Mouse (Mus musculus): Measurements from ENCODE around the gene Zfp846. TPM values are rescaled to one million over a fixed set of nuclear protein-coding genes. Genes with fewer than 3 reads are reported as not detected.
"Not testable (repeated sequence)": the region's sequence is repeated elsewhere in the genome, so short reads cannot be mapped to it uniquely, and the experiment has no call there.

Gene Zfp846
- 10.2 and 11.6 TPM in 2 replicates for polyA plus RNA-seq (2016; fragmentation: Nextera tagmentation; extraction: Ambion mirVana)

DNA sequence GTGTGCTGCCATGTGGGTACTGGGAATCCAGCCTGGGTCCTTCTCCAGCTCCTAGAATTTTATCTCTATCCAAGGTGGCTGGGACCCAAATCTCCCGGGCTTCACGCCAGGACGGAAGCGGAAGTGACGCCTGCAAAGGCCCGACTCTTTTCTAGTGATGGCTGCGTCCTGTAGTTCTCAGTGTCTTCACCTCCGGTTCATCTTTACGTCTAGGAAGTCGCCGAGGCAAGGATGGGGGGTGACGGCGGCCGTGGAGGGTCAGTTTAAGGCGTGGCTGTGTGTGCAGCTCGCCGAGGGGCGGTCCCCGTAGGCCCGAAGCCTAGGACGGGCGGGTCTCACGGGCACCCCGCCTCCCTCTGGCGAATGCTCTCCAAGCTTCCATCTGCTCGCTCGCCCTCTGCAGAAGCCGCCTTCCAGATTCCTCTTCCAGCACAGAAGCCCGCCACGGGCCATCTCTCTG lies at the start of gene Zfp846:
Gene Zfp846, plus strand, starts transcription at position 117 of the 460 bp plus-strand sequence.
- Histone ChIP-seq H3K4me1 (no peaks in the 10 kb centered on the region), H3K27me3 (ENCODE audit: insufficient read depth, poor library complexity, severe bottlenecking) (peaks cover 16% of the 10 kb centered on the region), H3K4me3 (peak within 1 kb of the TSS; percentile 70), H3K27ac (peak within 1 kb of the TSS; percentile 89), H3K36me3 (peaks cover 17% of the 10 kb centered on the region; the same call in 1 of the 2 replicates), H3K9me3 (no peaks in the 10 kb centered on the region)
- DNase-seq (ENCODE audit: low spot score): peak; percentile 99
- under 1% methylated on average over 30 of the region's 30 CpGs for WGBS

DNA sequence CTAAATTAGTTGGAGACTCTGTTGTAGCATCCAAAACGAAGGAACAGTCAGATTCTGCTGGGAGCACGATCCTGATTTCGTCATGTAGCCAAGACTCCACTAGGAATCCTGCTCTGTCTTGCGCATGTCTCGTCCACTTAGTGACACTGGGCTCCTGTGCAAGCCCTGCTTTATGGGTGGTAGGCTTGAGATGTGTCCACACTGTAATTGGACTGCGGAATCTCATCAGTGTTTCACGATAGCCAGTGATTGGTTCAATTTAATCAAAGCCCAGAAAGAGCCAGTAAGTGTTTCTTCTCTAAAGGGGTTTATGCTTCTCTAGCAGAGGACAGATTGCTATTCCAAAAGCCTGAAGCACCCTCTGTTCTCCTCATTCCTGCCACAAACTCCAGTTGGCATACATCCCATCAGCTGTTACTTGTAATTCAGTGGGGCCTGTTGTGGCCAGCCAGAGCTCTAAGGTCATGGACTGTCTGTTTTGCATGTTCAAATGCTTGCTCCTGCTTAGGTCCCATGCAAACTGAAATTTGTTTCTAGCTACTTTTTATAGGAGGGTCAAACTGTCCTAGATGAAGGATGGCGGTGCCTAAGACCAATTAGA lies 46.7 kb upstream of the Zfp846 start:
- 76% methylated on average over 8 of the region's 8 CpGs for WGBS

DNA sequence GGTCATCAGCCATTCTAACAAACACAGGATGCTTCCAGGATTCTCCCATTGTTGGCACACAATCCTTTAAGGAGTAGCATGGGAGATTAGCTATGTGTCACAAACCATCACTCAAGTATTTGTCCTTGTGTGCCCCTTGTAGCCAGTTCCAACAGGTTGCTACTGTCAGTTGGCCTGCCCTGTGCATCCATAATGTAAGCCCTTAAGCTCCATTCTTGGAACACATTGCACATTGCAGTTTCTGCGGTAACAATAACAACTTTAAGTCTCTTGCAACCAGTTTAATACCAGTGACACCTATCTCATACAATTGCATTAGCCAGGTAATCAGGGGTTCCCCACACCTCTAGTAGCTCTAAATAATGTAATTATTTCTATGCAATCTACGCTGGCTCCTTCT lies 44.5 kb upstream of the Zfp846 start:
- Histone ChIP-seq H3K27ac (no peak overlapping the region), H3K36me3 (no peaks in the 10 kb centered on the region), H3K4me1 (no peaks in the 10 kb centered on the region), H3K27me3 (ENCODE audit: insufficient read depth, poor library complexity, severe bottlenecking) (no peaks in the 10 kb centered on the region; the same call in 1 of the 2 replicates), H3K4me3 (no peak overlapping the region), H3K9me3 (no peaks in the 10 kb centered on the region)
- WGBS: 93% methylated on average over 2 of the region's 2 CpGs
- DNase-seq (ENCODE audit: low spot score): no peak

More for the DNA sequence above, 46.7 kb upstream of the Zfp846 start:
- no peaks in the 10 kb centered on the region for H3K36me3 ChIP-seq
- no peaks in the 10 kb centered on the region for H3K9me3 ChIP-seq
- H3K27ac ChIP-seq: no peak overlapping the region
- no peaks in the 10 kb centered on the region; the same call in 1 of the 2 replicates for H3K27me3 ChIP-seq (ENCODE audit: insufficient read depth, poor library complexity, severe bottlenecking)
- DNase-seq (ENCODE audit: low spot score): no peak
- H3K4me3 ChIP-seq: no peak overlapping the region
- no peaks in the 10 kb centered on the region for H3K4me1 ChIP-seq

DNA sequence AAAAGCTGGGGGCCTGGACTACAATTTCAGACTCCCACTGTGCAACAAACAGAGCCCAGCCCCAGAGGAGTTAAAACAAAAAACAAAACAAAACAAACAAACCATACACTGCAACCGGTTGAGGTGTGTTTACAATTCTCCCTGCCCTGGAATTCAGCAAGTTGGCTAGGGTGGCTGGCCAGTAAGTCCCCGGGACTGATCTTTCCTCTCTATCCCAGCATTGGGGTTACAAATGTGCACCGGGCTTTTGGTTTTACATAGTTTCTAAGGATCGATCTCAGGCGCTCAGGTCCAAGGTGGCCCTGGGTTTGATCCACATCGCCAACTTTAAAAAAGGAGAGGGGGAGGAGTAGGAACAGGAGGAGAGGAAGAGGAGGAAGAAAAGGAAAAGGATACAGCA lies 37.6 kb upstream of the Zfp846 start:
- peak overlapping the region; percentile 65 for H3K4me3 ChIP-seq
- H3K27ac ChIP-seq: peak overlapping the region; percentile 94; the same call in 1 of the 2 replicates
- H3K4me1 ChIP-seq: peaks cover 9% of the 10 kb centered on the region; the same call in 1 of the 2 replicates
- 23% methylated on average over 6 of the region's 6 CpGs for WGBS
- H3K27me3 ChIP-seq (ENCODE audit: insufficient read depth, poor library complexity, severe bottlenecking): peaks cover 9% of the 10 kb centered on the region; the same call in 1 of the 2 replicates
- no peak for DNase-seq (ENCODE audit: low spot score)
- H3K9me3 ChIP-seq: no peaks in the 10 kb centered on the region
- H3K36me3 ChIP-seq: no peaks in the 10 kb centered on the region

DNA sequence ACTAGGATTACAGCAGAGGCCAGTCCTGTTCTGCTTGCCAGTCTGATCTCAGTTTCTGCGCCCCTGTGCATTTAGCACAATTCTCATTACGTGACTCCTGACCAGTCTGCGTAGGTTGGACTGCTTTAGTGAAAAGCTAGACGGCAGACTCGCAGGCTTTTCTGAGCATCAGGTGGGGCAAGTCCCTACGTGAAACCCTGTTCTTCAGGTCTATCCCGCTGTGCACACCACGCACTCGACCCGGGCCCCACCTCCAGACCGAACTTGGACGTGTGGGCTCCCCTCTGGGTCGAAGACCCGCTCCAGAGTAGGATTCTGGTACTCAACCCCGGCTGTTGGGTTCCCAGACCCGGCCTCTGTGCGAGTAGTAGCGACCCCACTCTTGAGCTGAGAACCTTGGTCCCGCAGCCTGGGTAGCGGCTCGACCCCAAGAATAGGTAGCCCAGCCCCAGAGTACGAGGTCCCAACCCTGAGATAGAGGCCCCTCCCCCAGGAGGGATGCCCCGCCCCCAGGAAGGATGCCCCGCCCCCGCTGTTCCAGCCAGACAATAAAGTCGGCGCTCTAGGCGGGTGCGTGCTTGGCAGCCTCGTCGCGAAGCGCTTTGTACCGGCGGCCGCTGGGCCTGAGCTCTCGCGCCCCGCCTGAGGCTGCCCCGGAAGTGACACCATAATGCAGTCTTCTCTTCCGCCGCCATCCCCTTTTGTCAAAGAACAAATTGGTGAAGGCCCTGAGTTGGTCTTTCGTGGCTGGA lies 36.8 kb upstream of the Zfp846 start:
- Histone ChIP-seq H3K27ac (peak overlapping the region; percentile 94), H3K9me3 (no peaks in the 10 kb centered on the region), H3K4me3 (peak overlapping the region; percentile 65), H3K4me1 (peaks cover 9% of the 10 kb centered on the region; the same call in 1 of the 2 replicates), H3K36me3 (no peaks in the 10 kb centered on the region), H3K27me3 (ENCODE audit: insufficient read depth, poor library complexity, severe bottlenecking) (peaks cover 9% of the 10 kb centered on the region; the same call in 1 of the 2 replicates)
- 2% methylated on average over 43 of the region's 43 CpGs for whole genome bisulfite sequencing
- DNase-seq (ENCODE audit: low spot score): peak; percentile 96

DNA sequence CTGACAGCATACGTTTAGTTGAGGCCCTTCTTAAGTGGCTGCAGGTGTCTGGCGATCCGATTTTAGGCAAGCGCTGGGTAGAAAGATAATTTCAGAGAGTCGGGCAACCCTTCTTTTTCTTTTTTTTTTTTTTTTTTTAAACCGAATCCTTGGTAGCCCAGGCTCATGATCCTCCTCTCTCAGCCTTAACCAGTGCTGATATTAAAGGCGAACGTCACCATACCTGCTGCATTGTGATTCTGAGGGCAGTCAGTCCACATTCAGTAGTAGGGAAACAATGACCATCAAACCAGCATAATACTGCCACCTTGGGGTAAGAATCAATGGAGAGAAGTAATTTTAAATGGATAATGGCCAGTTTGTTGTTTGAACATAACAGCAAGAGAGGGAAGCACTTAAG lies 35.9 kb upstream of the Zfp846 start:
- H3K27ac ChIP-seq: peak overlapping the region; percentile 94
- H3K9me3 ChIP-seq: no peaks in the 10 kb centered on the region
- WGBS: 14% methylated on average over 8 of the region's 8 CpGs
- no peak for DNase-seq (ENCODE audit: low spot score)
- H3K4me1 ChIP-seq: peaks cover 9% of the 10 kb centered on the region; the same call in 1 of the 2 replicates
- peaks cover 9% of the 10 kb centered on the region; the same call in 1 of the 2 replicates for H3K27me3 ChIP-seq (ENCODE audit: insufficient read depth, poor library complexity, severe bottlenecking)
- no peaks in the 10 kb centered on the region for H3K36me3 ChIP-seq
- peak overlapping the region; percentile 65 for H3K4me3 ChIP-seq

DNA sequence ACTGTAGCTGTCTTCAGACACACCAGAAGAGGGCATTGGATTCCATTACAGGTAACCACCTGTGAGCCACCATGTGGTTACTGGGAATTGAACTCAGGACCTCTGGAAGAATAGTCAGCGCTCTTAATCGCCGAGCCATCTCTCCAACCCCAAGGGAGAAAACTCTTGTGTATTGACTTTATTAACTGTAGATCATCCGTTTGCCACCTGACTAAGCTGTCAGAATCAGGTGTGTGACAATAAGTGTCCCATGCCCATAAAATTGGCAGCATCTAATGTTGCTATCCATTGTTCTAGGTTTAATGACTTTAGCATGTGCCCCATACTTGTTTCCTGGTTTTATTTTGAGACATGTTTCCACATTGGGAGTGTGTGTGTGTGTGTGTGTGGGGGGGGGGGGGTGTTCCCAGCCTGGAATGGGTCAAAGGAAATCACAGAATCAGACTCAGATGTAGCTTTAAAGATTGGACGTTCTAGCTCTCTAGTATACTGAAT lies 29.3 kb upstream of the Zfp846 start:
- H3K27me3 ChIP-seq (ENCODE audit: insufficient read depth, poor library complexity, severe bottlenecking): no peaks in the 10 kb centered on the region
- H3K4me1 ChIP-seq: no peaks in the 10 kb centered on the region
- H3K4me3 ChIP-seq: no peak overlapping the region
- H3K9me3 ChIP-seq: no peaks in the 10 kb centered on the region
- H3K36me3 ChIP-seq: no peaks in the 10 kb centered on the region
- 48% methylated on average over 5 of the region's 5 CpGs for WGBS
- no peak for DNase-seq (ENCODE audit: low spot score)
- no peak overlapping the region for H3K27ac ChIP-seq

DNA sequence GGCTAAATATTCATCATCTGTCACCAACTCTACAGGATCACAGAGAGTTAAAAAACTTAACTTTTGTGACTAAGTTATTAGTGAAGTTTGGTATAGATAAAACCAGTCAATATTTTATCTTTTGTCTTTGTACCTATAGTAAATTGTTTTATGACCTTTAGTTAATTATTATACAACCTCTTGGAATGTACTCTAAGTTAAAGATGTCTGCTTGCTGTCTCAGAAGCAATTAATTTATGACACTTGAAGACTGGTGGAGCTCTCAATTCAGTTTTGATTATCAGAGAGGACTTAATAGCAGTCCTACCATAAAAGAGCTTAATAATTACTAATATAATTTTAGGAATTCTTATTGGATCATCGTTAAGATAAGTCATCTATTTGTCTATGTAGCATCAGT lies 28.4 kb upstream of the Zfp846 start:
- Histone ChIP-seq H3K27me3 (ENCODE audit: insufficient read depth, poor library complexity, severe bottlenecking) (no peaks in the 10 kb centered on the region), H3K9me3 (no peaks in the 10 kb centered on the region), H3K27ac (no peak overlapping the region), H3K4me1 (no peaks in the 10 kb centered on the region), H3K36me3 (no peaks in the 10 kb centered on the region), H3K4me3 (no peak overlapping the region)
- 54% methylated on average over 1 of the region's 1 CpGs for WGBS
- no peak for DNase-seq (ENCODE audit: low spot score)

DNA sequence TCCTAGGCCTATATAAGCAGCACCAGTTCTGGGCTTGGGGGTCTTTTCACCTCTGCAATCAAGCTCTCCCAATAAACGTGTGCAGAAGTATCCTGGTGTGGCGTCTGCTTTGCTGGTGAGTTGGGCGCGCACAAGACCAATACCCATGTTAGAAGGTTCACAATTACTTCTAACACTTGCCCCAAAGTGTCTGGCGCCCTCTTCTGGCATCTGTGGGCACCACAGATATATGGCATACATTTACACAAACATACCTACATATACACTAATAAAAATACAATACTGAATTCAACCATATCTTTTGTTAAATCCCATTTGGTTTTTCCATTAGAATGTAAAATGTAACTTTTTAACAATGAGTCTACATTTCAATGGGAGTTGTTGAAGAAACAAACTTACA lies 18.9 kb upstream of the Zfp846 start:
- Histone ChIP-seq H3K27me3 (ENCODE audit: insufficient read depth, poor library complexity, severe bottlenecking) (no peaks in the 10 kb centered on the region), H3K9me3 (no peaks in the 10 kb centered on the region), H3K36me3 (no peaks in the 10 kb centered on the region), H3K4me1 (0 out of 2 replicates have a peak, but pooled peaks cover 3% of the 10 kb centered on the region), H3K27ac (no peak overlapping the region), H3K4me3 (no peak overlapping the region)
- 81% methylated on average over 5 of the region's 5 CpGs for whole genome bisulfite sequencing
- DNase-seq (ENCODE audit: low spot score): no peak

DNA sequence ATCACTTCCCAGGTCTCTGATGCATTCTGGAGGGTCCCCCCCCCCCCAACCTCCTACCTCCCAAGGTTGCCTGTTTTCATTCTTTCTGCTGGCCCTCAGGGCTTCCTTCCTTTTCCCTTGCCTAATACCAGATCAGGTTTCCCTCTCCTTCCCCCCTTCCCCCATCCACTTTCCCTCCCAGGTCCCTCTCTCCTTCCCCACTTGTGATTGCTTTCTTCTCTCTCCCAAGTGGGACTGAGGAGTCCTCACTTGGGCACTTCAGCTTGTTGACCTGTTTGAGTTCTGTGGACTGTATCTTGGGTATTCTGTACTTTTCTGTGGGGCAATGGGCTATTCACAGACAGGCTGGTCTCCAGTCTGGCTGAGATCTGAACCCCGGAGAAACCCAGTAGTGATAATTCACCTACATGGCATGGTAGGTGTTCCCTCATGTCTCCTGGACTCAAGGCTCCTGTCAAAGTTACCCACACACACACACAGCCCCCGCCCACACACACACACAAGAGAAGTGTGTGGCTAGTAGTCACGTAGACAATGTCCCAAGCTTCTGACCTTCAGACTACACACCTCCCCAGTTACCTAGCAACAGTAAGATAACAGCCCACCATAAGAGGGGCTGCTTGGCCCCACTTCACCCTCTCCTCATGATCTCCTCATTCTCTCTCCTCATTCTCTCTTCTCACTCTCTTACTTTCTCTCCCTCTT lies 15.6 kb upstream of the Zfp846 start:
- not testable (repeated sequence) for H3K4me1 ChIP-seq; H3K9me3 ChIP-seq; H3K27me3 ChIP-seq (ENCODE audit: insufficient read depth, poor library complexity, severe bottlenecking); H3K4me3 ChIP-seq; H3K36me3 ChIP-seq; H3K27ac ChIP-seq; DNase-seq (ENCODE audit: low spot score)
- WGBS: 54% methylated on average over 3 of the region's 3 CpGs

DNA sequence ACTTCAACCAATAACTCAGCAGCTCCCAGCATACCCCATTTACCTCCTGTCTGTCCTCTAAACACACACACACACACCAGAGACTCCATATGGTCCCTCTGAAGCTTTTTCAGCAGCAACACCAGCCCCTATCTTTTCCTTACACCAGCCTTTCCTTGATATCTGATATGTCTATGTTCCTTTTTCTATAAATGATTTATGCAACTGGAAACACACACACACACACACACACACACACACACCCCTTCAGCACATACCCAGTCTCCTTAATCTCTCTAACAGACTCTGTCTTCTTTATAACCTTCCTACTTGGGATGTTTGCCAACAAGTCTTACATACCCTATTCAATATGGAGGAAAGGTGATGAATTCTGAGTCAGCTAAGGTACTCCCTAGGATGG lies 10.0 kb upstream of the Zfp846 start:
- Histone ChIP-seq H3K27me3 (ENCODE audit: insufficient read depth, poor library complexity, severe bottlenecking) (no peaks in the 10 kb centered on the region), H3K36me3 (no peaks in the 10 kb centered on the region), H3K9me3 (no peaks in the 10 kb centered on the region), H3K4me3 (no peak overlapping the region), H3K4me1 (0 out of 2 replicates have a peak, but pooled peaks cover 2% of the 10 kb centered on the region), H3K27ac (no peak overlapping the region)
- no peak for DNase-seq (ENCODE audit: low spot score)

DNA sequence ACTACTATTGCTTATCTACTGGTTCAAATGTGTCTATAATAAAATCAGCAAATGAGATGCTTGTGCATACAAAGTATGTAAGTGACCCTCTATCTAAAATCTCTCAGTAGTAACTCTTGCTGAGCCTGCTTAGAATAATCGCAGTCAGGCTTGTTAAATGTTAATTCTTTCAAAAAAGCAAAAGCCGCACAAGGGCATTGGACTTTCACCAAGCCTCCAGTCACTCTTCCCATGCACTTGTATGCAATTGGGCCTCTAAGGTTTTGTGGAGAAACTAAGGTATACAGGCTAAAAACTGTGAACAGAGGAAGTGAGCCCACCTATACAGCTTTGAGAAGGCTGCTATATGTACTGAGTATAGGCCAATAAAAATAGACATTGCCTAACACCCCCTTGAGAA lies 4.5 kb upstream of the Zfp846 start:
- H3K4me3 ChIP-seq: no peak overlapping the region
- DNase-seq (ENCODE audit: low spot score): no peak
- WGBS: 75% methylated on average over 2 of the region's 2 CpGs
- H3K36me3 ChIP-seq: no peaks in the 10 kb centered on the region
- H3K4me1 ChIP-seq: no peaks in the 10 kb centered on the region
- peaks cover 16% of the 10 kb centered on the region for H3K27me3 ChIP-seq (ENCODE audit: insufficient read depth, poor library complexity, severe bottlenecking)
- H3K9me3 ChIP-seq: no peaks in the 10 kb centered on the region
- H3K27ac ChIP-seq: no peak overlapping the region

DNA sequence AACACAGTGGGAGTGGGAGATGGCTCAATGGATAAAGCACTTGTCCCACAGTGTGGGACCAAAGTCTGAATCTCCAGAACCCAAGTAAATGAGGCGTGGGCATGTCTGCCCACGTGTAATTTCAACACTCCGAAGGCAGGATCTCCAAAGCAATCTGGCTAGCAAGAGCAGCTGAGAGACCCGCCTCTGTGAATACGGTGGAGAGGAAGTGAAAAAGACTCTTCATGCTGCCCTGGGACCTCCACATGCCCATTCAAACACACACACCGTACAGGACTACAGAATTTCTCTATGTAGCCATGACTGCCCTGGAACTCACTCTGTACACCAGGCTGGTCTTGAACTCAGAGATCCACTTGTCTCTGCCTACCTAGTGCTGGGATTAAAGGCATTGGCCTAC lies 20.2 kb downstream of the Zfp846 start:
- H3K36me3 ChIP-seq: peaks cover 11% of the 10 kb centered on the region
- H3K9me3 ChIP-seq: no peaks in the 10 kb centered on the region
- no peak overlapping the region for H3K4me3 ChIP-seq
- 71% methylated on average over 6 of the region's 6 CpGs for WGBS
- no peaks in the 10 kb centered on the region for H3K27me3 ChIP-seq (ENCODE audit: insufficient read depth, poor library complexity, severe bottlenecking)
- H3K27ac ChIP-seq: no peak overlapping the region
- H3K4me1 ChIP-seq: no peaks in the 10 kb centered on the region
- DNase-seq (ENCODE audit: low spot score): no peak

Data from heart, embryonic 10.5 days (tissue).